Mouse (Mus musculus) hindlimb bud, embryonic 11.5 days (tissue): ENCODE results near the gene Ube2ql1.
A peak's percentile ranks its signal among the peaks of the same experiment; 100 is the strongest.

Experiments
- DNase-seq: peaks from one replicate; pipeline ENCODE4 v3.0.0-alpha.2; 2012; ENCODE audit warnings: low read depth, low spot score; ENCODE audit errors: extremely low spot score

Gene Ube2ql1

GRCm38 (mm10) chr13:69717860-69718598, 21.7 kb downstream of the Ube2ql1 start:
- no peak for DNase-seq

- no peak for DNase-seq
Measured at GRCm38 (mm10) chr13:69708236-69708635, 31.5 kb downstream of the Ube2ql1 start.

- DNase-seq: no peak
Measured at GRCm38 (mm10) chr13:69707496-69707895, 32.2 kb downstream of the Ube2ql1 start.

- no peak for DNase-seq
Measured at GRCm38 (mm10) chr13:69706919-69707318, 32.8 kb downstream of the Ube2ql1 start.

- no peak for DNase-seq
Measured at GRCm38 (mm10) chr13:69703505-69703904, 36.2 kb downstream of the Ube2ql1 start.

GRCm38 (mm10) chr13:69701397-69701796, 38.3 kb downstream of the Ube2ql1 start:
- no peak for DNase-seq

GRCm38 (mm10) chr13:69700827-69701226, 38.9 kb downstream of the Ube2ql1 start:
- DNase-seq: no peak

GRCm38 (mm10) chr13:69696333-69696991, 43.2 kb downstream of the Ube2ql1 start:
- peak; percentile 41 for DNase-seq

GRCm38 (mm10) chr13:69691074-69691473, 48.6 kb downstream of the Ube2ql1 start:
- no peak for DNase-seq

GRCm38 (mm10) chr13:69687023-69687422, 52.7 kb downstream of the Ube2ql1 start:
- no peak for DNase-seq

- no peak for DNase-seq
Measured at GRCm38 (mm10) chr13:69685406-69685818, 54.3 kb downstream of the Ube2ql1 start.

- DNase-seq: no peak
Measured at GRCm38 (mm10) chr13:69673921-69674618, 65.6 kb downstream of the Ube2ql1 start.

- DNase-seq: no peak
Measured at GRCm38 (mm10) chr13:69673197-69673920, 66.3 kb downstream of the Ube2ql1 start.

GRCm38 (mm10) chr13:69672565-69672964, 67.1 kb downstream of the Ube2ql1 start:
- DNase-seq: no peak

GRCm38 (mm10) chr13:69672121-69672520, 67.6 kb downstream of the Ube2ql1 start:
- DNase-seq: no peak

- no peak for DNase-seq
Measured at GRCm38 (mm10) chr13:69654508-69654907, 85.2 kb downstream of the Ube2ql1 start.
